Mouse (Mus musculus): ENCODE measurements around the gene Fam20c. TPM values are rescaled to one million over a fixed set of nuclear protein-coding genes. Genes with fewer than 3 reads are reported as not detected.

Gene Fam20c
- polyA plus RNA-seq, 1 experiment from 2014 or later = 26.4 TPM

DNA sequence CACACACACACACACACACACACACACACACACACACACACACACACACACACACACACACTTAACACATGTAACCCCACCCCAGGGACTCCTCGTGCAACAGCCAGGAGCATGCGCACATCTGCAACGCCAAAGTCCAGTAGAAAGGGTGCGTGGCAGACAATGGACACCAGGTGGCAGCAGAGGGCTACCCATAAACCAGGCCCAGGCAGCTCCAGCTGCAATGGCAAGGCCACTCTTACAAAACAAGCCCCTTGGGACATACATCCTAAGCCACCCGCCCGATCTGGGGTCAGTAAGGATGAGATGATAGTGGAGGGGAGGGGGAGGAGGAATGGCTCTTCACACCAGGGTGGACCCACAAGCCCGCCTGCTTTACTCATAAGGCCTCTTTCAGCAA lies 93.8 kb downstream of the Fam20c start:
- no peaks in the 10 kb centered on the region for H3K27me3 ChIP-seq (ENCODE audit: control insufficient read depth, insufficient read depth, low read length)
- no peak overlapping the region for H3K4me2 ChIP-seq (replicated peaks; ENCODE audit: low read depth, low read length)
- ATAC-seq (ENCODE audit: low FRiP score) = peak; percentile 80
- H3K9me3 ChIP-seq (ENCODE audit: control insufficient read depth, low read length) = no peaks in the 10 kb centered on the region
- no peaks in the 10 kb centered on the region for H3K36me3 ChIP-seq (ENCODE audit: control insufficient read depth, insufficient read depth, low read length)
- no peak overlapping the region for H3K4me3 ChIP-seq (ENCODE audit: low read depth, low read length)
- no peak overlapping the region for H3K9ac ChIP-seq (ENCODE audit: low read depth, low read length)
- no peak overlapping the region for H3K27ac ChIP-seq (ENCODE audit: low read depth, low read length)
- 6% methylated on average over 7 of the region's 7 CpGs for WGBS
- peak; percentile 95 for DNase-seq (ENCODE audit: low spot score)
- no peaks in the 10 kb centered on the region; the same call in 1 of the 2 replicates for H3K4me1 ChIP-seq (replicated peaks; ENCODE audit: control insufficient read depth, insufficient read depth, low read length)

DNA sequence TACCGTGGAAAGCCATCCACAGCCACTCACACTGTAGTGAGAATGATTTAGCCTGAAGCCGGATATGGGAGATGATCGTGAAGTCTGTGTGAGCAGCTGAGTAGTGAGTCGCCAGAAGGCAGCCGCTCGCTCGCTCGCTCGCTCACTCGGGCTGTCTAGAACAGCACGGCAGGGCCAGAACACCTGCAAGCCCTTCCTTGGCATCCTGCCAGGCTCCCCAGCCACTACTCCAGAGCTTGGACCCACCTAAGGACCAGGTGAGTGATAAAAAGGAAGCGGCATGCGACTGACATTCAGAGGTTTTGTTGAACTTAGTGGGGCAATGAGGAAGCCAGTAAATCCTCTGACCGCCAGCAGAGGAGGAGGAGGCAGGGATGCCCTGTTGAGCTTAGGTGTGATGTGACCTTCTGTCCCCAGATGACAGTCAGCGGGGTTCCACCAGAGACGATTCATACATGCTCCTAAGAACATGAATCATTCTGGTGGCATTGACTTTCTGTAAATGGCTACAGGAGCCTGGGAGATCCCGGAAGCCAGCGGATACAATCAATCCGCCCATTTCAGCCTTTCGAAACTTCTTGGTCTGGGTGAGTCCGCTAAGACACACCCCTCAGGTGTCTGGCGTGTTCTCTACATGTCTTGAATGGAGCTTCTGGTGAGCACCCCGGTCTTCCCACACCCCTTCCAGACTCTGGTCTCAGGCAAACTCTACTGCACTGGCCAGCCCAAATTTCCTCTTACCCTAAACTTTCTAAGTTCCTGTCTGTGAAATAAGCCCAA lies 95.6 kb downstream of the Fam20c start:
- WGBS = 83% methylated on average over 23 of the region's 23 CpGs
- ATAC-seq (ENCODE audit: low FRiP score) (no peak), DNase-seq (ENCODE audit: low spot score) (no peak)
- H3K27ac ChIP-seq (ENCODE audit: low read depth, low read length) = no peak overlapping the region
- H3K9me3 ChIP-seq (ENCODE audit: control insufficient read depth, low read length) = no peaks in the 10 kb centered on the region
- no peaks in the 10 kb centered on the region for H3K36me3 ChIP-seq (ENCODE audit: control insufficient read depth, insufficient read depth, low read length)
- H3K4me1 ChIP-seq (replicated peaks; ENCODE audit: control insufficient read depth, insufficient read depth, low read length) = no peaks in the 10 kb centered on the region; the same call in 1 of the 2 replicates
- H3K4me3 ChIP-seq (ENCODE audit: low read depth, low read length) = no peak overlapping the region
- H3K4me2 ChIP-seq (replicated peaks; ENCODE audit: low read depth, low read length) = no peak overlapping the region
- H3K27me3 ChIP-seq (ENCODE audit: control insufficient read depth, insufficient read depth, low read length) = no peaks in the 10 kb centered on the region
- H3K9ac ChIP-seq (ENCODE audit: low read depth, low read length) = no peak overlapping the region

DNA sequence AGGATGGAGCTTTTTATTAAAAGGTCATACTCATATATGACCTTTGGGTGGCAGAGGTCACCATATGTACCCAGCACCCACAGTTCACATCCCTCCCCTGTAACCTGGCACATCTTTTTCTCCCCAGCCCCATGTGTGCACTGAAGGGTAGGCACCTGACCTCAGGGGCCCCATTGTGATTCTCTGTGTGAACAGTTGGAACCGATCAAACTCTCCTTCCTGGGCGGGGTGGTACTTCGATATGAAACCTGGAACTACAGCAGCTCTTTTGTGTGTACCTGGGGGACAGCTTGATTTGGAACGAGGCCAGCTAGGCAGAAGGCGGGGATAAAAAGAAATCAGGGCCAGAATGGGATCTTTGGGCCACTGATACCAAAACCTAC lies 96.1 kb downstream of the Fam20c start:
- H3K9me3 ChIP-seq (ENCODE audit: control insufficient read depth, low read length) = no peaks in the 10 kb centered on the region
- H3K27ac ChIP-seq (ENCODE audit: low read depth, low read length) = no peak overlapping the region
- ATAC-seq (ENCODE audit: low FRiP score) (no peak), DNase-seq (ENCODE audit: low spot score) (no peak)
- 87% methylated on average over 5 of the region's 5 CpGs for WGBS
- H3K9ac ChIP-seq (ENCODE audit: low read depth, low read length) = no peak overlapping the region
- no peaks in the 10 kb centered on the region for H3K36me3 ChIP-seq (ENCODE audit: control insufficient read depth, insufficient read depth, low read length)
- no peaks in the 10 kb centered on the region; the same call in 1 of the 2 replicates for H3K4me1 ChIP-seq (replicated peaks; ENCODE audit: control insufficient read depth, insufficient read depth, low read length)
- H3K4me3 ChIP-seq (ENCODE audit: low read depth, low read length) = no peak overlapping the region
- H3K4me2 ChIP-seq (replicated peaks; ENCODE audit: low read depth, low read length) = no peak overlapping the region
- no peaks in the 10 kb centered on the region for H3K27me3 ChIP-seq (ENCODE audit: control insufficient read depth, insufficient read depth, low read length)

- Histone ChIP-seq H3K27ac (ENCODE audit: low read depth, low read length) (no peak overlapping the region), H3K9ac (ENCODE audit: low read depth, low read length) (no peak overlapping the region)
- 92% methylated on average over 5 of the region's 5 CpGs for WGBS
These were observed 97.0 kb downstream of the Fam20c start for GRCm38 (mm10) chr5:138851296-138851780.

GRCm38 (mm10) chr5:138852151-138852550 lies 97.8 kb downstream of the Fam20c start:
- ATAC-seq (ENCODE audit: low FRiP score) (no peak), DNase-seq (ENCODE audit: low spot score) (no peak)
- WGBS = 71% methylated on average over 4 of the region's 4 CpGs
- H3K36me3 ChIP-seq (ENCODE audit: control insufficient read depth, insufficient read depth, low read length) = no peaks in the 10 kb centered on the region
- no peaks in the 10 kb centered on the region; the same call in 1 of the 2 replicates for H3K4me1 ChIP-seq (replicated peaks; ENCODE audit: control insufficient read depth, insufficient read depth, low read length)
- H3K27ac ChIP-seq (ENCODE audit: low read depth, low read length) = no peak overlapping the region
- H3K4me2 ChIP-seq (replicated peaks; ENCODE audit: low read depth, low read length) = no peak overlapping the region
- no peaks in the 10 kb centered on the region for H3K27me3 ChIP-seq (ENCODE audit: control insufficient read depth, insufficient read depth, low read length)
- H3K9me3 ChIP-seq (ENCODE audit: control insufficient read depth, low read length) = no peaks in the 10 kb centered on the region
- H3K9ac ChIP-seq (ENCODE audit: low read depth, low read length) = no peak overlapping the region
- no peak overlapping the region for H3K4me3 ChIP-seq (ENCODE audit: low read depth, low read length)

More at GRCm38 (mm10) chr5:138851296-138851780, 97.0 kb downstream of the Fam20c start:
- Histone ChIP-seq H3K4me1 (replicated peaks; ENCODE audit: control insufficient read depth, insufficient read depth, low read length) (no peaks in the 10 kb centered on the region; the same call in 1 of the 2 replicates), H3K9me3 (ENCODE audit: control insufficient read depth, low read length) (no peaks in the 10 kb centered on the region), H3K27me3 (ENCODE audit: control insufficient read depth, insufficient read depth, low read length) (no peaks in the 10 kb centered on the region), H3K4me2 (replicated peaks; ENCODE audit: low read depth, low read length) (no peak overlapping the region), H3K4me3 (ENCODE audit: low read depth, low read length) (no peak overlapping the region), H3K36me3 (ENCODE audit: control insufficient read depth, insufficient read depth, low read length) (no peaks in the 10 kb centered on the region)
- DNase-seq (ENCODE audit: low spot score) (no peak), ATAC-seq (ENCODE audit: low FRiP score) (no peak)

GRCm38 (mm10) chr5:138853349-138853748 lies 99.0 kb downstream of the Fam20c start:
- ATAC-seq (ENCODE audit: low FRiP score) = no peak
- Histone ChIP-seq H3K4me2 (replicated peaks; ENCODE audit: low read depth, low read length) (no peak overlapping the region), H3K27me3 (ENCODE audit: control insufficient read depth, insufficient read depth, low read length) (no peaks in the 10 kb centered on the region), H3K9ac (ENCODE audit: low read depth, low read length) (no peak overlapping the region), H3K4me1 (replicated peaks; ENCODE audit: control insufficient read depth, insufficient read depth, low read length) (no peaks in the 10 kb centered on the region), H3K36me3 (ENCODE audit: control insufficient read depth, insufficient read depth, low read length) (no peaks in the 10 kb centered on the region), H3K27ac (ENCODE audit: low read depth, low read length) (no peak overlapping the region), H3K4me3 (ENCODE audit: low read depth, low read length) (no peak overlapping the region), H3K9me3 (ENCODE audit: control insufficient read depth, low read length) (no peaks in the 10 kb centered on the region)
- DNase-seq (ENCODE audit: low spot score) = no peak
- 78% methylated on average over 2 of the region's 2 CpGs for WGBS

DNA sequence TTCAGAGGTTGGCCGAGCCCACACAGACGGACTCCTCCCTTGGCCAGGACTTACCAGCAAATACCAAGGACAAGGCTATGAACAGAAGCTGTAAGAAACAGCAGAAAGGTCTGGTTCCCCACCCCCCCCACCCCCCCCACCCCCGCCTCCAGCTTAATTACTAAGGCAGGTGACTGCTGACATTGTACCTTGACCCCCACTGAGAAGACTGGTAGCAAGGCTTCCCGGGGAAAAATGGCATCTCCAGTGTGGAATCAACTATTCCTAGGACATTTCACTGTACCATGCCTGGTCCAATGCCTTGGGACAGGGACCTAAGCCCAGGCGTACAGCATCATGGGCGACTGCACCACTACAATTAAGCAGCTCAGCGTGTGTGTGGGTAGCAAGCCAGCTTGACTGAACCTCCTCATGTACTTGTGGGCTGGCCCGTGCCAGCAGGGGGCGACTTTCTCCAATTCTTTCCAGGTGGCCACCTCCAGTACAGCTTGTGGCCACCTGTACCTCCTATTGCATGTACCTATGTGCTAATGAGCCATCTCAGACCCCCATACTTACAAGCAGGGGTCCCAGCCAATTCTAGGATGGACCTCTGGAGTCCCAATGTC lies 102.8 kb downstream of the Fam20c start:
- DNase-seq (ENCODE audit: low spot score) = peak; percentile 79
- Histone ChIP-seq H3K9me3 (ENCODE audit: control insufficient read depth, low read length) (no peaks in the 10 kb centered on the region), H3K4me3 (ENCODE audit: low read depth, low read length) (no peak overlapping the region), H3K9ac (ENCODE audit: low read depth, low read length) (no peak overlapping the region), H3K36me3 (ENCODE audit: control insufficient read depth, insufficient read depth, low read length) (no peaks in the 10 kb centered on the region), H3K4me2 (replicated peaks; ENCODE audit: low read depth, low read length) (no peak overlapping the region), H3K4me1 (replicated peaks; ENCODE audit: control insufficient read depth, insufficient read depth, low read length) (no peaks in the 10 kb centered on the region), H3K27ac (ENCODE audit: low read depth, low read length) (no peak overlapping the region), H3K27me3 (ENCODE audit: control insufficient read depth, insufficient read depth, low read length) (no peaks in the 10 kb centered on the region)
- WGBS = 33% methylated on average over 9 of the region's 9 CpGs
- ATAC-seq (ENCODE audit: low FRiP score) = no peak

DNA sequence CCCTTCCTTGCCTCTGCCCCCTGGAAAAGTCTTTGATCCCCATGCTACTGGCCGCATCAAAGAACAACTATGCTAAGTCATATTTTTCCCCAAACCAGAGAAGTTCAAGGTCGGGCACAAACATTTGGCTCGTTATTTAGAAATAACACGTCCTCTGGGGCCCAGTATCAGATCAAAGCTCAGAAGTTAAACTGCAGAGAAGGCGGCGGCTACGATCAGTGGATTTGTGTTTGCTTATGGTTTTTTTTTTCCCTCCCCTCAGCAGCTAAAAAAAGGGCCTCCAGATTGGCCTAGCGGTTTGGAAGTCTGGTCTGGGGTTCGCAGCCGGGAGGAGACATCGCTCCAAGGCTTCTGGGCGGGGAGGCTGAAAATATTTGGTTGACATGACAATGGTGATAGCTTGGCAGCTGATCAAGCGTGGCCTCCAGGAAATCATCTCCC lies 103.5 kb downstream of the Fam20c start:
- H3K27ac ChIP-seq (ENCODE audit: low read depth, low read length) = no peak overlapping the region
- H3K4me2 ChIP-seq (replicated peaks; ENCODE audit: low read depth, low read length) = no peak overlapping the region
- DNase-seq (ENCODE audit: low spot score) = no peak
- H3K9ac ChIP-seq (ENCODE audit: low read depth, low read length) = no peak overlapping the region
- 72% methylated on average over 13 of the region's 13 CpGs for WGBS
- ATAC-seq (ENCODE audit: low FRiP score) = no peak
- no peaks in the 10 kb centered on the region for H3K4me1 ChIP-seq (replicated peaks; ENCODE audit: control insufficient read depth, insufficient read depth, low read length)
- H3K27me3 ChIP-seq (ENCODE audit: control insufficient read depth, insufficient read depth, low read length) = no peaks in the 10 kb centered on the region
- H3K9me3 ChIP-seq (ENCODE audit: control insufficient read depth, low read length) = no peaks in the 10 kb centered on the region
- no peak overlapping the region for H3K4me3 ChIP-seq (ENCODE audit: low read depth, low read length)
- H3K36me3 ChIP-seq (ENCODE audit: control insufficient read depth, insufficient read depth, low read length) = no peaks in the 10 kb centered on the region
